Mouse (Mus musculus) cerebellum, adult 18-20 months (tissue): ENCODE measurements at regions not wholly inside any gene's neighbourhood (a gene's known extent, or its start where the extent isn't known, plus 50 kb on each side); places are given as distances from the start of the nearest gene placed in this dataset.

Source experiments
- DNase-seq, 2 experiments: peaks; one replicate each; pipeline ENCODE4 v3.0.0; 2021

DNA sequence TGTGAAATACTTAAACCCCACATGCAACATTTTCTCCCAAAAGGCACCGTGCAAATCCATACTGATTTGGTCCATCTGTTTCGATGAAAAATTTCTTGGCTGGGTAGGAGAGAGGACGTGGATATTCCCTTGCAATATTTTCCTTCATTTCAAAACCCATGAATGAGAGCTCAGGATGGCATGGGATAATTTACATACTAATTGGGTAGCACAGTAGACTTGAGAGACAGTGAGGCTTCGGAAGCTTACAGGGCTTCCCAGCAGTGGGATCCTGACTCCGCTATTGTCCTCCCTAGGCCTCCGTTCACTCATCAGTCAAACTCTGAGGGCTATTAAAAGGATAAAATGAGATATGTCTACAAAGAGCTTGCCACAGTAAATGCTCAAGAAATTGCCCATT, 59.8 kb downstream of the Sox3 start:
- no peak for DNase-seq

DNA sequence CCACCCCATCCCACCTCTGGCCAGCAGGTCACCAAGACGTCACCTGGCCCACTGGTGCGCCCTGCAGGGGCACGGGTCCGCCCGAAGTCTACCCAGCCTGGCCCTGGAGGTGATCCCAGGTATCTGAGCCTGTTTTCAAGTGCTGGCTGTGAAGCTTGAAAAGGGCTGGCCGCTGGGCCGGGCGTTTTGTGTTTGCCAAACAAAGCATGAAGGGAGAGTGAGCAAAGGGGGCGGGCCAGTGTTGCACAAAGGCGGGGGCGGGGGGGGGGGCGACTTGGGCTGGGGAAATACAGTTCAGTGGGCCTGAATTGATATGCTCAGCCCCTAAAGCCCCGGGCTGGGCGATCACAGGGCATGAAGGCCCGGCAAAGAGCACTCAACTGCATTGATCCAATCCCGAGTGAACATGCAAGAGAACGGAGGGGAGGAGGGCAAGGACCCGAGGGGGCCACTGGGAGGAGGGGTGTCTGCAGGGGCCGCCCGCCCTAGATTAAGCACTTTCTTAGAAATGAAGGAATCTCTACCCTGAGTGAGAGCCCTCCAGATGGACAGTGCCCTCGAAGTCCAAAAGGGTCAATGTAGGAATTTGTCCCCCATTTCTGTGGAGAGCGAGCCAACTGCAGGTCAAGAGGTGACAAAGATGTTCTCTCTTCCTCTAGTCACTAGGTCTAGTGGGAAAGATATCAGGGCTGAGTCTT, 61.8 kb downstream of the Sox3 start:
- DNase-seq: no peak

DNA sequence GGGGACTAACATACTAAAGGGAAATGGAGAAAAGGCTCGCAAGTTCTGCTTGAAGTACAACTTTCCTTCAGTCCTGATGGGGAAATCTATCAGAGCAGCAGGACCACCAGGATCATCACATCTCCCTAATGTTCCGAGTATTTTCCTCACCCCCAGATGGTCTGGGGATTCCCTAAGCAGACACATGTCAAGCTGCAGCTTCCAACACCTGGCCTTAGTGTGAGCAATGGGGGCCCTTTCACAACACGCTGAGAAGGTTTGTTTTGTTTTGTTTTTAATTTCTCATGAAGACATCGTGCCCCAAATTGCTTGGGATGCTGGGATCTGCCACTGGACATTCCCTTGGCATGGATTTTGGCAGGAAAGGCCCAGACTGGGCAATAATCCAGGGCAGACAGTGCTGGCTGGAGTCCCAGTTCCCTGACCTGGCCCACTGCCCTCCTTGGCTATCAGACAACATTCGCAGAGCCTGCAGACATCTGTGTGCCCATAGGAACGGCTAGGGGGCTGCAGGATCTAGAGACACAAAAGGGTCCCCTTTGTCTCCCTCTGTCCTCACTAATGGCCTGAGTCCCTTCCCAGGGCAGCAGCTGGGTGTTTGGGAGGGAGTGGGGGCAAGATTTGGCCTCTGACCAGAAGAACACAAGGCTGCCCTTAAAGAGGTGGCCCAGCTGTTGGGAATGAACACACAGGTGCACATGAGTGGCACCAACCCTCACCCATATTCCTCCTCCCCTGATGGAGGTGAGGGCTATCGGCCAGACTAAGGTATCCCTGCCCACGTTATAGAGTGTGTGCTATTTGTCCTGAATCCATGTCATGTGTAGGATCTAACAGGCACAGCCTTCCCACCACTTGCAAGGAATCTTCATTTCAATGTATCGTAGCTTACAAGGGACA, 67.8 kb downstream of the Sox3 start:
- peak; percentile 5 to 33 for DNase-seq

DNA sequence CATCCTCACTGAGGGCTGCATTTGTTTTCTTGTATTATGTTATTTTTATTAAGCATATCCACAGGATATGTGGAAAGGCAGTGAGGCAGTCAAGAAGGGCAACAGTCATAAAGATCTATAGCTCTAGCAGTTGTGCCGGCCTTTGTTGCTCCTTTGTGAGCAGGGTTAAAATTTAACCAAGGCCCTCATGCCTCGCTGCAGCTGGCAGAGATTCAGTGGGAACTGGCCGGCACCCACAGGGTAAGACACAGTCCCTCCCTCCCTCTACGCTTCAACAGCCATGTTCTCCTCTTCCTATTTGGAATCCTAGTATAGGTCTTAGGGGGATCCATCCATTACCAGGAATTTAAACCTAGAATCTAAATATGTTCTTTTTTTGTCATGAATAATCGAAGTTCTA, 94.7 kb downstream of the Sox3 start:
- DNase-seq: no peak

DNA sequence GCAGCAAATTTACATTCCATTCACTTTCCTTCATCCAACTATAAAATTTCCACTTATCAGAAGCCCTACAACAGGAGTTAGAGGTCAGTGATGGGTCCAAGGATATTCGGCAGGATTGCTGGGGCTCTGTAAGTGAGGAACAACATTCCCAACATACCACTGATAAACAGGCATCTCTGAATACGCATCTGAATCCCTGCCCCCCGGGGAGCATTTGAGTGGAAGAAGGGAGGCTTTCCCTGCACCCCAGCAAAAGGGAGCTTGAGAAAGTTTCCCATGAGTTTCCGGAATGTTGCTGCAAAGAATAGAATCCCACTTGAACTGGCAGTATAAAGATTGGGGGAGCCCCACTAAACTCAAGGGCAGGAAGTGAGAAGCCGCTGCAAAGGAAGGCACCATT, 112.5 kb downstream of the Sox3 start:
- no peak for DNase-seq

DNA sequence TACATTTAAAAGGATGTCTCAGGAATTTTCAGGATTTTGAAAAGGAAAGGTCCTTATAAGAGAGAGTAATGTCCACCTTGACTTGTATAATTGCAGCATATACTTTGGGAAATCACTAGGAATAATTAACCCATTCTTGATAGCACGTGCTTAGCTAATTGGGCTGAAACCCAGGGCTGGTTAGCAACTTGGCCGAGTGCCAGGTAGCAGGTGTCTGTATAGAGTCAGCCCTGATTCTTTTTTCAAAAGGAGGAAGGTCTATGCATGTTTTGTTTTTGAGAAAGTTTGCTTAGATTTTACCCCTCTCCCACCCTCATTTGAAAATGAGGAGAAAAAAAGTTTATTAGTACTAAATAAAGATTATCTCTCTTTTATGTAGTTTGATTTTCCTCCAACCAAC, 113.1 kb downstream of the Sox3 start:
- DNase-seq: peak; percentile 1 to 13

DNA sequence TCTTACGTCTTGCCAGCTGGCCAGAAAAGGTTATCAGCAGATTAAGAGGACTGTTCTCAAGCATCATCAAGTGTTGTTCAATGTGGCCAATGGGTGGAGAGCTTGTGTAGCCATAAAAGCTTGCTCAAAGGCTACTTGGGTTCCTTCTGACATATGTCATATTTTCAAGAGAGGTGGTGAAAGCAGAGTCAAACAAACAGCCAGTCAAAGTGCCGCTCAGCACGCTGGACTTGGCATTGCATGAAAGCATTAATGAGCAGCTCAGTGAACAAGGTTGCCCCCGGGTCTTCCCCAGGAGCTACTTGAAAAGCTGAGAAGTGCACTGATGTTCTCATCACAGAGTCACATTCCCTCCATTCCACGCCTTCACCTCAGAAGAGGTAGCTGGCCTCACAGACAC, 119.6 kb downstream of the Sox3 start:
- no peak for DNase-seq

DNA sequence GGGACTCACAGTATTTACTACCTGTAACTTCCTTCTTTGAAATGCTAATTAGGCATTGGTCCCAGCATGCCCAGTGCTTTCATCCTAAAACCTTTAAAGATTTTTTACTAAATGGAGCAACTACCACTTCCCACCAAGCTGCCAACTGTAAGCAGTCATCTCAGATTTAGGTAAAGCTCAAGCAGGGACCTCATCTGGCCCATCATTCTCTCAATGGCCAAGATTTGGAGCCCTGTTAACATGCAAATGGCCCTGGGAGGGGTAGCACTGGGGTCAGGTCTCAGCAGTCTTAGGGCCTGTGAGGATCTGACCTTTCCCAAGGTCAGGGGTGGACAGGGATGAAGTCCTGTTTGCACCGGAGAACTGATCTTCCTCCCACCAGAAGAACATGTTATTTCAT, 120.8 kb downstream of the Sox3 start:
- no peak for DNase-seq

DNA sequence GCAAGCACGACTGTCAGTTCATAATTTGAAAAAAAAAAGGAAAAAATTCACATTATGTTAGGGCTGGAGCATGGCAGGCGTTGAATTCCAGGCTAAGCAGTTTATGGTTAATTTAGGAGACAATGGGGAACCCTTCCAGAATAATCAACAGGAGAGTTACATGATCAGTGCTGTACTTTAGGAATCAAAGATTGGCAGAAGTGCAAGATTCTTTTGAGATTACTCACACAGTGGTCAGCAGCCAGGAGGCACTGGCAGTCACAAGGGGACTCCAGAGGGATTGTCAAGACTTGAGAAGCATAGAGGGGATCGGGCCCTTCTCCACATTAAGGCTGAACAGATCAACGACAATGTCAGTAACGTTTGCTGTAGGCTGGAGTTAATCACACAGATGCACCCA, 142.8 kb downstream of the Sox3 start:
- DNase-seq: no peak

DNA sequence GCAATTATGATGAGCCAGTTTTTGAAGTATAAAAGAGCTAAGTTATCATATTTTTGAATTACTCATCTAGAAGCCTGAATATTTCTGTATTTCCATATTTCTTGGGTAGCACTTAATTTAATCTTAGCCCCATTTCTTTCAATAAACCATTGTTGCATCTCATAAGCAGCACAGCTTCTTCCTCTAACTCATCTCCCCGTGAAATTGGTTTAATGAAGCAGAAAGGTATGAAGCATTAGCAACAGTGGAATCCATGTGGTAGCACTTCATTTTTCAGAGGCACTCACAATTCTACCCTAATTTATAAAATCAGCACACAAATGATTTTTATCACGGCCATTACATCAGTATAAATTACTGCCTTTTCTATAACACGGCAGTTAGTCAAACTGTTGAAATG, 149.3 kb downstream of the Sox3 start:
- DNase-seq: no peak

DNA sequence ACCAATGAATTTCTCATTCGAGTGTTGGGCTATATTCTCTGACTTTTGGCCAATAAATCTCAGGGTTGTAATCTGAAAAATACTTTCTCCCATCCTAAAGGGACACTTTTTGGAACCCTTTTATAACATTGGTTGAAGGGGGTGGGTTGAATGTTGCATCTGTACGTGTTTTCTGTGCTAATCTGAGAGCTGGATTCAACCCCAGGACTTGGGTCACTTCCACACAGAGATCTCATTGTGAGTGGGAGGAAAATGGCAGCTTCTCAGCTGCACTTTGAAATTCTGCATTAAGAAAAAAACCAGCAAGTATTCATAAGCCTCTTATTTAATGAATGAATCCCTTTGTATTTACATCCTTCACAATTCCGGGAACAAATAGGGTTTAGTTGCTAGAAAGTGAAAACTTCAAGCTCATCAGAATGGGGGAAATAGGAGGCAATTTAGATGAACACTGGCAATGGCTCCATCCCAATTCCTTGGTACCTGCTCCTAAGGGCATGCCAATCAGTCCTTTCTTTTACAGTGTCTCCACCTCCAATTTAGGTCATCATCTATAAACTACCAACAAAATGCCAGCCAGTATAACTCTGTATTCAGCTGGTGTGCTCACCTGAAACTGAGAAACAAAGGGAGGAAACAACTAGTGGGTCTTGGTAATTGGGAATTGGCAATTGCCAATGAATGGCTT, 150.1 kb downstream of the Sox3 start:
- no peak for DNase-seq

DNA sequence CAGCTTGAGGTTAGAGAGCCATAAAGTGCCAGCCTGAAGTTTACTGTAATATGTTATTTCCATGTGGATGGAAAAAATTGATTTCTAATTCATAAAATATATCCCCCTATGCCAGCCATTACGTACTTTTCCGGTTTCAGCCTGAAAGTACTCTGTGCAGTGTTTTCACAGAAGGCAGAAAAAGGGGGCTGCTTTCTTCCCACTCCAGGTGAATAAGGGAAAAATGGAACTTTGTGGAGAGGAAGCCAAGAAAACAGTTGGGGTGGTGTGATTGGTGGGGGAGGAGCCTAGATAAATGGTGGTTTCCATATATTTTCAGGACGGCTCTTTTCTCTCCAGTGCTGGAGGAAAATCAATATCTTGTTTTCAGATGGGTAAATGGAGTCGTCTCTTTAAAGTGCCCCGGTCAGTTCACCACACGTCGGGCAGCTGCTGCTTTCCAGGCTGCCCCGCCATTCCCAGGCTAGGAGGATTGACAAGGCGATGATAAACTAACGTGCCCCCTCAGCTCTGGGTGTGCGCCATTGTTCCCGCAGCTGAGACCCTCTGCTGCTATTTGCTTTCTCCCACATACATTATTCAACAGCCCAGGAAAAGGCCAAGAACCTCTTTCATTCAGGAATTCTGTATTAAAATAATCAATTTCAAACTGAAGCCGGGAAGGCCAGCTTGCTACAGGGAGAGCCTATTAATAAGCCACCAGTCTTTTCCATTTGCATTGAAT, 127.1 kb upstream of the Atp11c start:
- DNase-seq: no peak

DNA sequence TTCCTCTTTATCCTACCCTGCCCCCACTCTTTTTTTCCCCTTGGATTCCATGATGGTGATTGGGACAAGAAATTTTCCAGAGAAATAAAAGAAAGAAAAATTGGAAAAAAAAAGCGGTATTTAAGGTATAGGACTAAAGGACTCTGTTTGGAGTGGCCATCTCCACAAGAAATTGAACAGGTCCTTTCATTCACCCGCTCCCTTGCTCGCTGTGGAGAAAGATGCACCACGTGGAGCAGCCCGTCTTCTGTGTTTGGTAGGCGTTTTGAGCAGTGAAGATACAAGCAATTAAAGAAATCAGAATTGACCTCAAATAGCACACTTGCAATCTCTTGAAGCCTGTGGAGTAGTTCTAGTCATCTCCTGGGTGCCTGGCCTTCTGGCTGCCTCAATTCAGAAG, 126.3 kb upstream of the Atp11c start:
- DNase-seq: no peak

DNA sequence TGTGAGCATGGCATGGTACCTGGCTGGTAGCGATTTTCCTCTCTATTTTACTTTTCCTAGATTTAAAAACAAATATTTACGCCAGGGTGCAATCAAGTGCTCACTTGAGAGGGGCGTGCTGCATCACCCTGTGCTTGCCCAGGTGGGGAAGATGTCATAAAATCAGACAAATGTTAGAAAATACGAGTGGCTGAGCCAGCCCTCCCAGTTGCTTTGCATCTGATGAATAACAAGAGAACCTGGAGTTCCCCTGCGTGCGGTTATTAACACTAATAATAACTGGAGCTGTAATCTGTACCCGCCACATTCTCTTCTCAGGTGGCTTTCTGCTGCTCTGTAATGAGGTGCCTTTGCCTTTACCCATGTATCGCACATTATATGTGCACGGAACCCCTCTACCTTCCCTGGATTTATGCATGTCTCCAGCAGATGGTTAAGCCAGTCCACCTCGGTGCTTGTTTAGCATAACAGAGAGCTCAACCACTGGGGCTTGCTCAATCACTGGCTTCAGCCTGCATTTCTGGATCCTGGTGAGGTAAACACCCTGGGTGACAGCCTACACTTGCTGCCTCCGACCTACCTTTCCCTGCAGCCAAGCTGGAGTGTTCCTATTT, 125.8 kb upstream of the Atp11c start:
- DNase-seq: no peak

DNA sequence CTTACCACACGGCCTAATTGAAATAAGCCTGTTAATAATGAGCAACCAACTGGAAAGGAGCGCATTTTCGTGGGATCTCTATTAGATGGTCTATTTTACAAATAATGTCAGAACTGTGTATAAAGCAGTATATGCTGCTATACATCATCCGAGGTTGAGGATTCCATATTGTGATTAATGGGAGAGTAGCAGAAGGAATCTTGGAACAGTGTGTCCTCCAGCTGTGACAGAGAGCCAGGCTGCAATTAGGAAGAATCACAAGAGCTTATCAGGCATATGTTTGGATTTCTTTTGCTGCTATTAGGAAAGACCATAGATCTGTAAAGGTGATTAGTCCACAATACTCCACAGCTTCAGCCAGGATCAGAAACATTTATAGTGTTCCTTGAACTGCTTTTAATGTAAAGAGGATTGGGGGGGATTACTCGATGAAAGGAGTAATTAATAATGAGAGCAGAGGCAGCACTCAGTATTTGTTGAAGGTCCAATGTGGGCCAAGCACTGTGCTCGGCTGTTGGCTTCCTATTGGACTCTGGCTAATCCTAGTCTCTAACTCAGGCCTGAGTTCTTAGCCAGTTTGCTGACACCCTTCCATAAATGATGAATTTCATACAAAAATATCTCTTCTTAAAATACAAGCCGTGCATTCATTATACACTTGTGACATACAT, 88.7 kb upstream of the Atp11c start:
- DNase-seq: no peak

DNA sequence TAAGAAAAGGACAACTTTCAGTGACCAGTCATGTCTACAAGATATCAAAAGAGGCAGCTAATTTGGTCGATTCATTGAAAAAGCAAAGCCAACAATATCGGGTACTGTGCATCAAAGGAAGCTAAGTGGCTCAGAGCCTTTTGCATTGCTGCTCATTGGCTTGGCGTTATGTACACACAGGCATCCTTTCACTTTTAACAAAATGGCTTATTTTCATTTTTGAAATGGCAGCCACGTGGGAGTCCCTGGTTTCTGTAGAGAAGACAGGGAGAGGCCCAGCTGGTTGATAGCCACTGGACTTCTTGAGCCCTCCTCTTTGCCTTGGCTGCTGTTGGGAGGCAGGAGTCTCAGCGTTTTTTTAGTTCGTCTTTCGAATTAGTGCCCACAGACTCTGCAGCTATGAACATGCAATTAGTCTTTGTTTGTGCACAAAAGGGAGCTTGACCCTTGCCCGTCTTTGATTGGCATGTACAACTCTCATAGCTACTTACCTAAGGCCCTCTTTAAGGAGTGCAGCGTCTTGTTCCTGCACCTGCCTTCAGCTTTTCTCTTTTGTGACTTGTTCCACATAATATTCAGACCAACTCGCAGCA, 52.3 kb upstream of the Atp11c start:
- no peak for DNase-seq
